Mouse (Mus musculus) heart, postnatal 36 days (tissue): ENCODE results near the gene Rpl36a. TPM values are rescaled to one million over a fixed set of nuclear protein-coding genes. Genes with fewer than 3 reads are reported as not detected.

ENCODE experiments used
- total RNA-seq, 2 experiments: library from RNA; stranded (reverse); gene quantifications; 2 replicates each; pipeline ENCODE4 v1.2.3; 2021

Gene Rpl36a
- total RNA-seq, 2 experiments from 2014 or later: 99.3 to 127 TPM

Other genes starting within 250 kb of the Rpl36a start
- under 1 TPM; 0.22 to 0.27 TPM for gene Drp2, start 181.1 kb upstream of the Rpl36a start, total RNA-seq
- not detected for gene Taf7l, start 109.2 kb upstream of the Rpl36a start, total RNA-seq
- gene Timm8a1, start 43.8 kb upstream of the Rpl36a start, total RNA-seq: 10 to 100 TPM; 20.7 to 20.8 TPM
- gene Btk, start 2.1 kb upstream of the Rpl36a start, total RNA-seq: 1 to 10 TPM; 1.1 to 1.3 TPM
- 1 to 10 TPM; 1.4 to 1.9 TPM for gene Gla, start 15.5 kb downstream of the Rpl36a start, total RNA-seq
- 10 to 100 TPM; 66.8 to 71.8 TPM for gene Hnrnph2, start 15.5 kb downstream of the Rpl36a start, total RNA-seq
- 1 to 10 TPM; 7.6 to 8.8 TPM for gene Armcx4, start 100.9 kb downstream of the Rpl36a start, total RNA-seq
- 1 to 10 TPM; 4.9 to 6.4 TPM for gene Armcx1, start 132.3 kb downstream of the Rpl36a start, total RNA-seq
- gene Armcx6, start 165.8 kb downstream of the Rpl36a start, total RNA-seq: 1 to 10 TPM in 1 of 2 experiments, under 1 TPM in 1; 0.60 to 1.1 TPM
- gene Armcx3, start 170.9 kb downstream of the Rpl36a start, total RNA-seq: 10 to 100 TPM; 18.6 to 19.3 TPM
- 1 to 10 TPM; 6.7 to 7.4 TPM for gene Armcx2, start 223.6 kb downstream of the Rpl36a start, total RNA-seq